In the genomic region with DNA sequence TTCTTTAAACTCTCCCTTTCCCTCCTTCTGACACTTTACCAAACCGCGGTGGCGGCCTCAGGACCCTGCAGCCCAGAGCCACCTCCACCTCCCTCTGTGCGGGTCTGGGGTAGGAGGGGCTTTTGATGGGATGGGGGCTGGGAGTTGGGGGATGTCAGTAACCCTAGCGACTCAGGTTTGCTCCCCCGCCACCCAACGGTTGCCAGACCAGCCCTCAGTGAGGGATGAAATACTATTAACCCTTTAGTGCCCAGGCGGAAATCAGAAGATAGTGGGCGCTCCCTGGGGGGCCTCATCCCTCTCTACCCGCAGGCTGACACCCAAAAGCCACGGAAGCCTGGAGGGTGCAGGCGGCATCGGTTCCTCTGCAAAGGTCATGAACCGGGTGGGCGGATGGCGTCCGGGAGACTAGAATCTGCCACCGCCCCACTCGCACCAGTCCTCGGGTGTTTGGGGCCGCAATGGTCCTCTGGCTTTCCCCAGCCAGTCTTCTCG, we compare ENCODE assay signal across 8 mouse cellular contexts. TPM values are rescaled to one million over a fixed set of nuclear protein-coding genes. Genes with fewer than 3 reads are reported as not detected.
DNase-seq lines count a peak whose midpoint lies in the region; ATAC-seq and TF ChIP-seq lines count a peak whose summit lies in the region.

No protein-coding gene starts in this region.

- peak overlapping the region; percentile 70 for H3K9ac ChIP-seq in limb, embryonic 13.5 days
- H3K9ac ChIP-seq in midbrain, postnatal 0 days (replicated peaks; ENCODE audit: low read length, poor library complexity, severe bottlenecking): peak overlapping the region; percentile 72

- peak overlapping the region; percentile 87 for H3K27ac ChIP-seq in heart, embryonic 10.5 days
- peak overlapping the region; percentile 83 for H3K27ac ChIP-seq in limb, embryonic 13.5 days
- peak overlapping the region; percentile 79 for H3K27ac ChIP-seq in midbrain, postnatal 0 days (ENCODE audit: low read depth, low read length)

- TF ChIP-seq CTCF in midbrain, postnatal 0 days (IDR thresholded peaks at IDR 0.05): peak; percentile 35

- peak; percentile 84 for DNase-seq in heart, embryonic 10.5 days (ENCODE audit: low spot score)
- DNase-seq in heart, adult 8-10 months (ENCODE audit: low spot score): no peak
- peak; percentile 44 for DNase-seq in CD4-positive, CD25-positive, alpha-beta regulatory T cell, adult 2 months (ENCODE audit: low read depth, low spot score)
- DNase-seq in brain, adult 2 months (ENCODE audit: low read depth, low spot score): peak; percentile 53
- DNase-seq in midbrain, postnatal 0 days (ENCODE audit: low spot score): peak; percentile 87
- DNase-seq in thymus, postnatal 36 days: peak; percentile 79 to 84

- H3K4me2 ChIP-seq in limb, embryonic 13.5 days (replicated peaks): peak overlapping the region; percentile 77
- H3K4me2 ChIP-seq in midbrain, postnatal 0 days (ENCODE audit: low read depth, low read length, poor library complexity, severe bottlenecking): peak overlapping the region; percentile 64

- H3K9me3 ChIP-seq in heart, embryonic 10.5 days: no peaks in the 10 kb centered on the region
- H3K9me3 ChIP-seq in limb, embryonic 13.5 days: no peaks in the 10 kb centered on the region
- H3K9me3 ChIP-seq in midbrain, postnatal 0 days (ENCODE audit: low read length): no peaks in the 10 kb centered on the region

- peaks cover 6% of the 10 kb centered on the region; the same call in 1 of the 2 replicates for H3K27me3 ChIP-seq in heart, embryonic 10.5 days (ENCODE audit: insufficient read depth, poor library complexity, severe bottlenecking)
- H3K27me3 ChIP-seq in limb, embryonic 13.5 days: no peaks in the 10 kb centered on the region
- H3K27me3 ChIP-seq in midbrain, postnatal 0 days (ENCODE audit: insufficient read depth, low read length): no peaks in the 10 kb centered on the region

- ATAC-seq in granulocyte monocyte progenitor cell, adult 5-6 weeks (replicated peaks; ENCODE audit: poor library complexity, severe bottlenecking): peak; percentile 41
- ATAC-seq in limb, embryonic 13.5 days (ENCODE audit: low FRiP score, low read depth): peak; percentile 90
- peak; percentile 92 for ATAC-seq in midbrain, postnatal 0 days (ENCODE audit: low FRiP score)

- peak overlapping the region; percentile 67 for H3K4me3 ChIP-seq in heart, embryonic 10.5 days
- H3K4me3 ChIP-seq in limb, embryonic 13.5 days: peak overlapping the region; percentile 62
- H3K4me3 ChIP-seq in midbrain, postnatal 0 days (ENCODE audit: low read depth, low read length): peak overlapping the region; percentile 74

- WGBS in heart, embryonic 10.5 days: under 1% methylated on average over 22 of the region's 22 CpGs
- under 1% methylated on average over 22 of the region's 22 CpGs for WGBS in limb, embryonic 13.5 days
- 0% methylated on average over 22 of the region's 22 CpGs for WGBS in midbrain, postnatal 0 days

- H3K36me3 ChIP-seq in heart, embryonic 10.5 days: no peaks in the 10 kb centered on the region
- no peaks in the 10 kb centered on the region for H3K36me3 ChIP-seq in limb, embryonic 13.5 days
- H3K36me3 ChIP-seq in midbrain, postnatal 0 days (ENCODE audit: insufficient read depth, low read length): no peaks in the 10 kb centered on the region

- 0 out of 2 replicates have a peak, but pooled peaks cover 7% of the 10 kb centered on the region for H3K4me1 ChIP-seq in heart, embryonic 10.5 days
- H3K4me1 ChIP-seq in limb, embryonic 13.5 days: peaks cover 22% of the 10 kb centered on the region
- H3K4me1 ChIP-seq in midbrain, postnatal 0 days (ENCODE audit: insufficient read depth, low read length): no peaks in the 10 kb centered on the region

RNA-seq across cellular contexts. Expression of gene Plxdc2, which starts 0.4 kb away (rescaled TPM):
- 16.8 and 20.4 TPM in 2 replicates for polyA plus RNA-seq in heart, embryonic 10.5 days (2016; fragmentation: Nextera tagmentation; extraction: Ambion mirVana)
- total RNA-seq in heart, adult 8-10 months (2022): 10 to 100 TPM; 16.7 to 20.7 (median 18.2) TPM
- 0.17 TPM in 1 of 2 replicates, not detected in the other for total RNA-seq in granulocyte monocyte progenitor cell, adult 5-6 weeks (2014; fragmentation: Nextera tagmentation)
- not detected in 2 replicates for total RNA-seq in granulocyte monocyte progenitor cell, adult 5-6 weeks (2017)
- polyA plus RNA-seq in limb, embryonic 13.5 days (2015; fragmentation: Nextera tagmentation; extraction: Ambion mirVana): 30.0 and 34.0 TPM in 2 replicates
- total RNA-seq in midbrain, postnatal 0 days (2014; rRNA removed): 28.5 and 29.0 TPM in 2 replicates
- 29.0 and 29.8 TPM in 2 replicates for polyA plus RNA-seq in midbrain, postnatal 0 days (2015; fragmentation: Nextera tagmentation; extraction: Ambion mirVana)

Comparison
In these comparisons a context has a peak if more than half of its experiments do, and no peak if none do; other contexts are left out.
1. ATAC-seq: peak in every context shown above with its lines; median percentile 92 in midbrain, postnatal 0 days; 90 in limb, embryonic 13.5 days; 41 in granulocyte monocyte progenitor cell, adult 5-6 weeks.
2. RNA of gene Plxdc2, which starts 0.4 kb away (total RNA-seq): 28.5 to 29.0 TPM in midbrain, postnatal 0 days and 16.7 to 20.7 TPM in heart, adult 8-10 months; 0.17 TPM in granulocyte monocyte progenitor cell, adult 5-6 weeks; every median in the first group is over 10 times any median in the second.
3. Peak in every context shown above with its lines, with median percentiles within 50 percentile points of each other: H3K27ac ChIP-seq and H3K4me3 ChIP-seq.